Mouse (Mus musculus) T-helper 2 cell (primary cell): ENCODE results near the gene Fancg.

Experiments
- in situ Hi-C: fragments of 300-600 bp; cut with MboI, MseI; formaldehyde crosslinking; loops from one replicate; pipeline ENCODE4 v1.15.1; 2025; ENCODE audit warnings: high pct_unique_total_duplicates

Gene Fancg

GRCm38 (mm10) chr4:43010161-43011038, at the start of gene Fancg:
Gene Fancg, minus strand, starts transcription at chr4:43010506.
- in situ Hi-C loops = no loop called here

GRCm38 (mm10) chr4:43059697-43060096, 49.4 kb upstream of the Fancg start:
- in situ Hi-C loops = no loop called here

- in situ Hi-C loops = no loop called here
Observed at GRCm38 (mm10) chr4:43058753-43059654, 48.7 kb upstream of the Fancg start, which contains the start of gene Unc13b. Gene Unc13b, plus strand, starts transcription at chr4:43058953.

- in situ Hi-C loops = no loop called here
Observed at GRCm38 (mm10) chr4:43058392-43058752, 48.1 kb upstream of the Fancg start.

- in situ Hi-C loops = no loop called here
Observed at GRCm38 (mm10) chr4:43057654-43058053, 47.3 kb upstream of the Fancg start.

GRCm38 (mm10) chr4:43052627-43053026, 42.3 kb upstream of the Fancg start:
- in situ Hi-C loops = no loop called here

- in situ Hi-C loops = loop anchor here (5.0 to 10.0 kb wide), 3 partner anchors 398 to 1320 kb away; partner anchors contain the start of genes Glipr2 and Tesk1
Observed at GRCm38 (mm10) chr4:43047231-43047630, 36.9 kb upstream of the Fancg start.

- in situ Hi-C loops = loop anchor here (5.0 to 10.0 kb wide), 3 partner anchors 398 to 1319 kb away; partner anchors contain the start of genes Glipr2 and Tesk1
Observed at GRCm38 (mm10) chr4:43046607-43047006, 36.3 kb upstream of the Fancg start.

- in situ Hi-C loops = loop anchor here (5.0 to 10.0 kb wide), 3 partner anchors 399 to 1318 kb away; partner anchors contain the start of genes Glipr2 and Tesk1
Observed at GRCm38 (mm10) chr4:43045659-43046302, 35.5 kb upstream of the Fancg start, which contains the start of gene Fam214b. Gene Fam214b, minus strand, starts transcription at chr4:43046220.

GRCm38 (mm10) chr4:43045285-43045658, 35.0 kb upstream of the Fancg start:
- in situ Hi-C loops = loop anchor here (5.0 to 10.0 kb wide), 3 partner anchors 400 to 1318 kb away; partner anchors contain the start of genes Glipr2 and Tesk1

- in situ Hi-C loops = loop anchor here (5.0 to 10.0 kb wide), 3 partner anchors 400 to 1317 kb away; partner anchors contain the start of genes Glipr2 and Tesk1
Observed at GRCm38 (mm10) chr4:43044673-43045072, 34.4 kb upstream of the Fancg start.

GRCm38 (mm10) chr4:43043644-43044357, 33.5 kb upstream of the Fancg start:
- in situ Hi-C loops = loop anchor here (10.0 kb wide), 2 partner anchors 401 to 911 kb away; partner anchors contain the start of genes Glipr2 and Tesk1

- in situ Hi-C loops = loop anchor here (10.0 kb wide), 2 partner anchors 404 to 914 kb away; partner anchors contain the start of genes Glipr2 and Tesk1
Observed at GRCm38 (mm10) chr4:43040881-43041547, 30.7 kb upstream of the Fancg start.

- in situ Hi-C loops = loop anchor here (10.0 kb wide), 2 partner anchors 405 to 915 kb away; partner anchors contain the start of genes Glipr2 and Tesk1
Observed at GRCm38 (mm10) chr4:43040114-43040572, 29.8 kb upstream of the Fancg start.

GRCm38 (mm10) chr4:43039609-43040008, 29.3 kb upstream of the Fancg start:
- in situ Hi-C loops = loop anchor here (10.0 kb wide), 2 partner anchors 405 to 915 kb away; partner anchors contain the start of genes Glipr2 and Tesk1

GRCm38 (mm10) chr4:43038567-43039495, 28.5 kb upstream of the Fancg start:
- in situ Hi-C loops = no loop called here

- in situ Hi-C loops = no loop called here
Observed at GRCm38 (mm10) chr4:43037860-43038566, 27.7 kb upstream of the Fancg start.

- in situ Hi-C loops = no loop called here
Observed at GRCm38 (mm10) chr4:43036356-43036755, 26.1 kb upstream of the Fancg start.
